Mouse (Mus musculus) limb, embryonic 12.5 days (tissue): ENCODE measurements around the gene Pfas. TPM values are rescaled to one million over a fixed set of nuclear protein-coding genes. Genes with fewer than 3 reads are reported as not detected.
"Not testable (repeated sequence)": the region's sequence is repeated elsewhere in the genome, so short reads cannot be mapped to it uniquely, and the experiment has no call there.

ENCODE experiments used
- ATAC-seq: fragments of 200-750 bp; cut with Nextera tagmentation; 2 replicates; pipeline ENCODE4 v1.8.0; 2017; ENCODE audit warnings: low read depth, moderate TSS enrichment; ENCODE audit not compliant: insufficient number of reproducible peaks, insufficient read depth, low FRiP score, low TSS enrichment
- H3K27ac ChIP-seq: fragments of 300-500 bp; sonication (generic); 2 replicates; pipeline ENCODE4 v1.5.1; 2016; ENCODE audit warnings: mild to moderate bottlenecking, moderate library complexity
- H3K27me3 ChIP-seq: fragments of 300-500 bp; sonication (generic); 2 replicates; pipeline ENCODE4 v1.6.1; 2016; ENCODE audit warnings: mild to moderate bottlenecking, moderate library complexity
- H3K36me3 ChIP-seq: fragments of 300-500 bp; sonication (generic); 2 replicates; pipeline ENCODE4 v1.6.1; 2016; ENCODE audit warnings: mild to moderate bottlenecking, moderate library complexity
- H3K4me1 ChIP-seq: fragments of 300-500 bp; sonication (generic); replicated peaks from 2 replicates; pipeline ENCODE4 v1.6.1; 2016
- H3K4me2 ChIP-seq: fragments of 300-500 bp; sonication (generic); 2 replicates; pipeline ENCODE4 v1.6.1; 2016; ENCODE audit warnings: mild to moderate bottlenecking, moderate library complexity
- H3K4me3 ChIP-seq: fragments of 300-500 bp; sonication (generic); replicated peaks from 2 replicates; pipeline ENCODE4 v1.5.1; 2016; ENCODE audit warnings: mild to moderate bottlenecking
- H3K9ac ChIP-seq: fragments of 300-500 bp; sonication (generic); replicated peaks from 2 replicates; pipeline ENCODE4 v1.6.1; 2016; ENCODE audit warnings: mild to moderate bottlenecking, moderate library complexity
- H3K9me3 ChIP-seq: fragments of 300-500 bp; sonication (generic); 2 replicates; pipeline ENCODE4 v1.6.1; 2016; ENCODE audit warnings: mild to moderate bottlenecking, moderate library complexity
- WGBS: fragments of 180-500 bp; shearing (Covaris S2); methylation state at CpG from one replicate; pipeline ENCODE4 v1.1.7; 2016; 5-methylcytosine and 5-hydroxymethylcytosine counted together
- polyA plus RNA-seq: library from polyadenylated mRNA; unstranded; fragments of >200 nt; fragmentation: Nextera tagmentation; extraction: Ambion mirVana; gene quantifications from 2 replicates; pipeline ENCODE4 v1.2.1, GENCODE M21; 2016

The Pfas gene
- polyA plus RNA-seq, 1 experiment from 2014 or later, result 48.5 TPM

- Histone ChIP-seq H3K4me2 (peak overlapping the region; percentile 65), H3K4me1 (peaks cover 22% of the 10 kb centered on the region), H3K4me3 (peak overlapping the region; percentile 38; the same call in 1 of the 2 replicates), H3K36me3 (no peaks in the 10 kb centered on the region), H3K9me3 (no peaks in the 10 kb centered on the region), H3K9ac (0 out of 2 replicates have a peak overlapping the region, but pooled peaks have one; percentile 58), H3K27ac (no peak overlapping the region), H3K27me3 (peaks cover 63% of the 10 kb centered on the region)
- WGBS, result 72% methylated on average over 5 of the region's 5 CpGs
- ATAC-seq, result no peak
These were observed 52.8 kb downstream of the Pfas start for GRCm38 (mm10) chr11:68955473-68955872.

- Histone ChIP-seq H3K36me3 (no peaks in the 10 kb centered on the region), H3K27ac (no peak overlapping the region), H3K9me3 (no peaks in the 10 kb centered on the region), H3K4me2 (peak overlapping the region; percentile 65), H3K4me1 (peaks cover 22% of the 10 kb centered on the region), H3K27me3 (peaks cover 68% of the 10 kb centered on the region), H3K4me3 (peak overlapping the region; percentile 38), H3K9ac (peak overlapping the region; percentile 58)
- 1% methylated on average over 17 of the region's 17 CpGs for WGBS
- ATAC-seq, result no peak
These were observed 53.9 kb downstream of the Pfas start for GRCm38 (mm10) chr11:68954408-68954807.

GRCm38 (mm10) chr11:68953903-68954302, 54.4 kb downstream of the Pfas start:
- Histone ChIP-seq H3K9me3 (no peaks in the 10 kb centered on the region), H3K4me2 (peak overlapping the region; percentile 65), H3K4me3 (peak overlapping the region; percentile 38), H3K27ac (no peak overlapping the region), H3K36me3 (no peaks in the 10 kb centered on the region), H3K27me3 (peaks cover 71% of the 10 kb centered on the region), H3K9ac (0 out of 2 replicates have a peak overlapping the region, but pooled peaks have one; percentile 23), H3K4me1 (peaks cover 22% of the 10 kb centered on the region)
- no peak for ATAC-seq
- WGBS, result 9% methylated on average over 13 of the region's 13 CpGs

- Histone ChIP-seq H3K9me3 (no peaks in the 10 kb centered on the region), H3K27me3 (peaks cover 55% of the 10 kb centered on the region), H3K36me3 (no peaks in the 10 kb centered on the region), H3K27ac (no peak overlapping the region), H3K4me3 (peak overlapping the region; percentile 19), H3K9ac (no peak overlapping the region; the same call in 1 of the 2 replicates), H3K4me2 (peak overlapping the region; percentile 43), H3K4me1 (0 out of 2 replicates have a peak, but pooled peaks cover 6% of the 10 kb centered on the region)
- no peak for ATAC-seq
- 8% methylated on average over 12 of the region's 12 CpGs for WGBS
These were observed 60.7 kb downstream of the Pfas start for GRCm38 (mm10) chr11:68947542-68947993.

- no peak for ATAC-seq
- peaks cover 49% of the 10 kb centered on the region for H3K27me3 ChIP-seq
- H3K27ac ChIP-seq, result no peak overlapping the region
- WGBS, result 10% methylated on average over 16 of the region's 16 CpGs
- H3K36me3 ChIP-seq, result no peaks in the 10 kb centered on the region
- peak overlapping the region; percentile 19 for H3K4me3 ChIP-seq
- 0 out of 2 replicates have a peak overlapping the region, but pooled peaks have one; percentile 18 for H3K9ac ChIP-seq
- H3K9me3 ChIP-seq, result no peaks in the 10 kb centered on the region
- 0 out of 2 replicates have a peak, but pooled peaks cover 6% of the 10 kb centered on the region for H3K4me1 ChIP-seq
- peak overlapping the region; percentile 43 for H3K4me2 ChIP-seq
These were observed 61.3 kb downstream of the Pfas start for GRCm38 (mm10) chr11:68946806-68947440.

GRCm38 (mm10) chr11:68946001-68946400, 62.3 kb downstream of the Pfas start:
- ATAC-seq, result no peak
- WGBS, result 82% methylated on average over 4 of the region's 4 CpGs
- Histone ChIP-seq H3K27ac (no peak overlapping the region), H3K4me1 (0 out of 2 replicates have a peak, but pooled peaks cover 6% of the 10 kb centered on the region), H3K9ac (no peak overlapping the region), H3K9me3 (no peaks in the 10 kb centered on the region), H3K4me3 (no peak overlapping the region), H3K27me3 (peaks cover 40% of the 10 kb centered on the region), H3K4me2 (no peak overlapping the region), H3K36me3 (no peaks in the 10 kb centered on the region)

- H3K4me3 ChIP-seq, result no peak overlapping the region
- 75% methylated on average over 2 of the region's 2 CpGs for WGBS
- H3K36me3 ChIP-seq, result no peaks in the 10 kb centered on the region
These were observed 63.0 kb downstream of the Pfas start for GRCm38 (mm10) chr11:68945245-68945644.

GRCm38 (mm10) chr11:68942731-68943130, 65.5 kb downstream of the Pfas start:
- Histone ChIP-seq H3K4me3 (no peak overlapping the region), H3K27me3 (peaks cover 22% of the 10 kb centered on the region), H3K4me1 (peaks cover 13% of the 10 kb centered on the region; the same call in 1 of the 2 replicates), H3K4me2 (no peak overlapping the region), H3K9ac (no peak overlapping the region), H3K9me3 (no peaks in the 10 kb centered on the region), H3K27ac (no peak overlapping the region), H3K36me3 (no peaks in the 10 kb centered on the region)
- ATAC-seq, result no peak
- WGBS, result 86% methylated on average over 8 of the region's 8 CpGs

More at GRCm38 (mm10) chr11:68945245-68945644, 63.0 kb downstream of the Pfas start:
- Histone ChIP-seq H3K9me3 (no peaks in the 10 kb centered on the region), H3K27ac (no peak overlapping the region), H3K9ac (no peak overlapping the region), H3K4me1 (peaks cover 10% of the 10 kb centered on the region; the same call in 1 of the 2 replicates), H3K4me2 (no peak overlapping the region), H3K27me3 (peaks cover 37% of the 10 kb centered on the region)
- no peak for ATAC-seq

- peak overlapping the region; percentile 56 for H3K9ac ChIP-seq
- H3K4me2 ChIP-seq, result peak overlapping the region; percentile 64
- peaks cover 7% of the 10 kb centered on the region; the same call in 1 of the 2 replicates for H3K4me1 ChIP-seq
- ATAC-seq, result no peak
- 60% methylated on average over 4 of the region's 4 CpGs for WGBS
- H3K27me3 ChIP-seq, result 0 out of 2 replicates have a peak, but pooled peaks cover under 1% of the 10 kb centered on the region
- H3K36me3 ChIP-seq, result no peaks in the 10 kb centered on the region
- peak overlapping the region; percentile 45 for H3K4me3 ChIP-seq
- H3K27ac ChIP-seq, result no peak overlapping the region
- H3K9me3 ChIP-seq, result no peaks in the 10 kb centered on the region
These were observed 67.7 kb downstream of the Pfas start for GRCm38 (mm10) chr11:68940516-68940915.

GRCm38 (mm10) chr11:68939451-68940304, 68.6 kb downstream of the Pfas start:
- no peaks in the 10 kb centered on the region for H3K36me3 ChIP-seq
- H3K27ac ChIP-seq, result no peak overlapping the region; the same call in 1 of the 2 replicates
- ATAC-seq, result peak; percentile 99
- peak overlapping the region; percentile 56 for H3K9ac ChIP-seq
- WGBS, result 4% methylated on average over 16 of the region's 16 CpGs
- H3K4me1 ChIP-seq, result peaks cover 7% of the 10 kb centered on the region; the same call in 1 of the 2 replicates
- H3K9me3 ChIP-seq, result no peaks in the 10 kb centered on the region
- peak overlapping the region; percentile 64 for H3K4me2 ChIP-seq
- no peaks in the 10 kb centered on the region for H3K27me3 ChIP-seq
- H3K4me3 ChIP-seq, result peak overlapping the region; percentile 45

- H3K9me3 ChIP-seq, H3K27ac ChIP-seq, H3K4me2 ChIP-seq, H3K9ac ChIP-seq, H3K36me3 ChIP-seq, H3K4me1 ChIP-seq, H3K4me3 ChIP-seq, H3K27me3 ChIP-seq, ATAC-seq: not testable (repeated sequence)
- 83% methylated on average over 4 of the region's 4 CpGs for WGBS
These were observed 71.3 kb downstream of the Pfas start for GRCm38 (mm10) chr11:68936951-68937350.
